In genomic region chr1:181020756-181021487, GRCm38 (mm10) we compare ENCODE assay signal across 8 mouse cellular contexts. TPM values are rescaled to one million over a fixed set of nuclear protein-coding genes. Genes with fewer than 3 reads are reported as not detected.
DNase-seq lines count a peak whose midpoint lies in the region; ATAC-seq and TF ChIP-seq lines count a peak whose summit lies in the region.

Gene Ephx1 (minus strand): TSS chr1:181020904.

- ATAC-seq in Patski = peak; percentile 30

- POLR2A ChIA-PET in Patski (lab: Charles Lee) = no interaction called here

- CTCF ChIA-PET in Patski (lab: Charles Lee) = interaction anchor here (0.9 to 2.1 kb wide), 5 partner anchors 9 to 39 kb away, joined by 3 to 10 read pairs (median 3); no protein-coding TSS in a partner anchor

- DNase-seq in layer of hippocampus, adult 8-10 months (ENCODE audit: low spot score in 2 of 2) = no peak
- DNase-seq in layer of hippocampus, adult 11-12 months (ENCODE audit: low spot score) = no peak
- DNase-seq in Patski (ENCODE audit: low read depth, low spot score) = peak; percentile 47
- no peak for DNase-seq in gastrocnemius, adult 18-20 months (ENCODE audit: low spot score)
- no peak for DNase-seq in left cerebral cortex, postnatal 36 days (ENCODE audit: low spot score in 2 of 2)
- DNase-seq in retina, embryonic 14.5 days (ENCODE audit: low spot score) = no peak
- no peak for DNase-seq in thymus, postnatal 14 days
- DNase-seq in right cerebral cortex, postnatal 36 days (ENCODE audit: low spot score in 2 of 2) = no peak

- H3K27me3 ChIP-seq in Patski = no peaks in the 10 kb centered on the region

- intact Hi-C loops in left cerebral cortex, postnatal 36 days (cut with DNase I) = no loop called here

- in situ Hi-C loops in Patski (cut with MboI; ENCODE audit: low pct_unique_long_range_greater_than_20kb) = no loop called here

- no peak for TF ChIP-seq CTCF in Patski (IDR thresholded peaks at IDR 0.05)

RNA-seq across cellular contexts. Expression of gene Ephx1, which starts in this region (rescaled TPM):
- 10 to 100 TPM; 31.7 to 53.2 (median 43.4) TPM for total RNA-seq in layer of hippocampus, adult 8-10 months (2022)
- 10.9 TPM for polyA plus RNA-seq in Patski (2021)
- 10 to 100 TPM; 13.0 to 16.0 TPM for total RNA-seq in gastrocnemius, adult 18-20 months (2021)
- 10 to 100 TPM; 30.2 to 31.6 TPM for total RNA-seq in left cerebral cortex, postnatal 36 days (2021)
